Mouse (Mus musculus): ENCODE measurements around the gene Cfap52. TPM values are rescaled to one million over a fixed set of nuclear protein-coding genes. Genes with fewer than 3 reads are reported as not detected.

Cfap52 gene
- polyA plus RNA-seq, 1 experiment, result 76.9 TPM

- H3K4me3 ChIP-seq (ENCODE audit: control insufficient read depth, low read depth, low read length), result peak within 1 kb of the TSS; percentile 97
- peak within 1 kb of the TSS; percentile 51; the same call in 1 of the 2 replicates for H3K27ac ChIP-seq (ENCODE audit: control insufficient read depth, insufficient read depth, low read depth, low read length)
- TF ChIP-seq POLR2A (IDR thresholded peaks at IDR 0.05; ENCODE audit: control insufficient read depth, low read depth, low read length) (peak; percentile 42; the same call in 1 of the 2 replicates), CTCF (IDR thresholded peaks at IDR 0.05; ENCODE audit: control insufficient read depth, insufficient read depth, insufficient replicate concordance, low read depth, low read length) (no peak)
- no peaks in the 10 kb centered on the region for H3K27me3 ChIP-seq (ENCODE audit: control insufficient read depth, insufficient read depth, low read length)
- no peaks in the 10 kb centered on the region for H3K36me3 ChIP-seq (ENCODE audit: control insufficient read depth, insufficient read depth, low read length)
- peaks cover 6% of the 10 kb centered on the region for H3K4me1 ChIP-seq (ENCODE audit: control insufficient read depth, insufficient read depth, low read length)
Observed at GRCm38 (mm10) chr11:67965905-67966878, 741 bp upstream of the Cfap52 start, which contains the start of gene Stx8. Gene Stx8 (plus strand): TSS chr11:67966193.

DNA sequence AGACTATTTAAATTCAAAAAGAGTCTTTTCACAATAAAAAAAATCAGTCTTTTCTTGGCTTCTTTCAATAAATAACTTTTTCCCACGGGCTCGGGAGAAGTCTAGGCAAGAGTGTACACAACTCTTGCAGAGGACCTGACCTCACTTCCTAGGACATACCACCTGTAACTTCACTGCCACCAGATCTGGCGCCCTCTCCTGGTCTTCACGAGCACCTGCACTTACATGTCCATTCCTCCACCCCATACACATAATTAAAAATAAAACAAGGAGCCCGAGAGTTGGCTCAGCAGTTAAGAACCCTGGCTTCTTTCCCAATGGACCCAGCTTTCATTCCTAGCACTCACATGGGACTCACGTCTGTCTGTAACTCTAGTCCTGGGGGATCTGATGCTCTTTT, 1.3 kb downstream of the Cfap52 start:
- TF ChIP-seq POLR2A (IDR thresholded peaks at IDR 0.05; ENCODE audit: control insufficient read depth, low read depth, low read length), result no peak
- TF ChIP-seq CTCF (IDR thresholded peaks at IDR 0.05; ENCODE audit: control insufficient read depth, insufficient read depth, insufficient replicate concordance, low read depth, low read length), result peak; percentile 79; the same call in 1 of the 2 replicates
- no peak overlapping the region for H3K27ac ChIP-seq (ENCODE audit: control insufficient read depth, insufficient read depth, low read depth, low read length)

GRCm38 (mm10) chr11:67954413-67954812, 11.0 kb downstream of the Cfap52 start:
- Histone ChIP-seq H3K36me3 (ENCODE audit: control insufficient read depth, insufficient read depth, low read length) (no peaks in the 10 kb centered on the region), H3K4me1 (ENCODE audit: control insufficient read depth, insufficient read depth, low read length) (0 out of 2 replicates have a peak, but pooled peaks cover 2% of the 10 kb centered on the region), H3K27ac (ENCODE audit: control insufficient read depth, insufficient read depth, low read depth, low read length) (no peak overlapping the region), H3K4me3 (ENCODE audit: control insufficient read depth, low read depth, low read length) (no peak overlapping the region), H3K27me3 (ENCODE audit: control insufficient read depth, insufficient read depth, low read length) (no peaks in the 10 kb centered on the region)
- no peak for TF ChIP-seq CTCF (IDR thresholded peaks at IDR 0.05; ENCODE audit: control insufficient read depth, insufficient read depth, insufficient replicate concordance, low read depth, low read length)
- no peak for TF ChIP-seq POLR2A (IDR thresholded peaks at IDR 0.05; ENCODE audit: control insufficient read depth, low read depth, low read length)

More for the DNA sequence above, 1.3 kb downstream of the Cfap52 start:
- Histone ChIP-seq H3K4me1 (ENCODE audit: control insufficient read depth, insufficient read depth, low read length) (peaks cover 6% of the 10 kb centered on the region), H3K27me3 (ENCODE audit: control insufficient read depth, insufficient read depth, low read length) (no peaks in the 10 kb centered on the region), H3K36me3 (ENCODE audit: control insufficient read depth, insufficient read depth, low read length) (no peaks in the 10 kb centered on the region), H3K4me3 (ENCODE audit: control insufficient read depth, low read depth, low read length) (peak overlapping the region; percentile 97)

DNA sequence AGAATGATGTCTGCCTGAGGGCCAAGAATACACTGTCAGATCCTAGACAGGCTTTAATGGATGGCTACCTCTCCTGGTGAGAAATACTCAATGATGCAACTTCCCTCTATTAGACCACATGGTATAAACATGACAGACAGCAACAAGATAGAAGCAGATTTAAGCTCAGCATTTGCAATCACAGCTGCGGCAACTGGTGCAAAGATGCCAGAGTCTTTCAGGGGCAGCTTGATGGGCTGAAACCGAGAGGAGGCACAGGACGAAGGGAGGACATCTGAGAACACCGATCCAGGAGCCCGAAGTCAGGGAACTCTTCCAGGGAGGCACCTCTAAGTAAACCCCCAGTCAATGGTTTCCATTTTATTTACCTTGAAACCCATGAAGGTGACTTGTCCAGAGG, 11.8 kb downstream of the Cfap52 start:
- Histone ChIP-seq H3K36me3 (ENCODE audit: control insufficient read depth, insufficient read depth, low read length) (no peaks in the 10 kb centered on the region), H3K4me1 (ENCODE audit: control insufficient read depth, insufficient read depth, low read length) (0 out of 2 replicates have a peak, but pooled peaks cover 2% of the 10 kb centered on the region), H3K27ac (ENCODE audit: control insufficient read depth, insufficient read depth, low read depth, low read length) (no peak overlapping the region), H3K27me3 (ENCODE audit: control insufficient read depth, insufficient read depth, low read length) (no peaks in the 10 kb centered on the region), H3K4me3 (ENCODE audit: control insufficient read depth, low read depth, low read length) (no peak overlapping the region)
- TF ChIP-seq CTCF (IDR thresholded peaks at IDR 0.05; ENCODE audit: control insufficient read depth, insufficient read depth, insufficient replicate concordance, low read depth, low read length) (no peak), POLR2A (IDR thresholded peaks at IDR 0.05; ENCODE audit: control insufficient read depth, low read depth, low read length) (no peak)

- no peak overlapping the region for H3K27ac ChIP-seq (ENCODE audit: control insufficient read depth, insufficient read depth, low read depth, low read length)
- H3K27me3 ChIP-seq (ENCODE audit: control insufficient read depth, insufficient read depth, low read length), result no peaks in the 10 kb centered on the region
- TF ChIP-seq POLR2A (IDR thresholded peaks at IDR 0.05; ENCODE audit: control insufficient read depth, low read depth, low read length), result no peak
- no peak for TF ChIP-seq CTCF (IDR thresholded peaks at IDR 0.05; ENCODE audit: control insufficient read depth, insufficient read depth, insufficient replicate concordance, low read depth, low read length)
- no peak overlapping the region for H3K4me3 ChIP-seq (ENCODE audit: control insufficient read depth, low read depth, low read length)
- H3K36me3 ChIP-seq (ENCODE audit: control insufficient read depth, insufficient read depth, low read length), result no peaks in the 10 kb centered on the region
- H3K4me1 ChIP-seq (ENCODE audit: control insufficient read depth, insufficient read depth, low read length), result no peaks in the 10 kb centered on the region
Observed at GRCm38 (mm10) chr11:67949475-67949874, 16.0 kb downstream of the Cfap52 start.

GRCm38 (mm10) chr11:67948229-67948628, 17.2 kb downstream of the Cfap52 start:
- Histone ChIP-seq H3K4me3 (ENCODE audit: control insufficient read depth, low read depth, low read length) (no peak overlapping the region), H3K36me3 (ENCODE audit: control insufficient read depth, insufficient read depth, low read length) (no peaks in the 10 kb centered on the region), H3K4me1 (ENCODE audit: control insufficient read depth, insufficient read depth, low read length) (no peaks in the 10 kb centered on the region), H3K27ac (ENCODE audit: control insufficient read depth, insufficient read depth, low read depth, low read length) (no peak overlapping the region), H3K27me3 (ENCODE audit: control insufficient read depth, insufficient read depth, low read length) (no peaks in the 10 kb centered on the region)
- no peak for TF ChIP-seq CTCF (IDR thresholded peaks at IDR 0.05; ENCODE audit: control insufficient read depth, insufficient read depth, insufficient replicate concordance, low read depth, low read length)
- no peak for TF ChIP-seq POLR2A (IDR thresholded peaks at IDR 0.05; ENCODE audit: control insufficient read depth, low read depth, low read length)

DNA sequence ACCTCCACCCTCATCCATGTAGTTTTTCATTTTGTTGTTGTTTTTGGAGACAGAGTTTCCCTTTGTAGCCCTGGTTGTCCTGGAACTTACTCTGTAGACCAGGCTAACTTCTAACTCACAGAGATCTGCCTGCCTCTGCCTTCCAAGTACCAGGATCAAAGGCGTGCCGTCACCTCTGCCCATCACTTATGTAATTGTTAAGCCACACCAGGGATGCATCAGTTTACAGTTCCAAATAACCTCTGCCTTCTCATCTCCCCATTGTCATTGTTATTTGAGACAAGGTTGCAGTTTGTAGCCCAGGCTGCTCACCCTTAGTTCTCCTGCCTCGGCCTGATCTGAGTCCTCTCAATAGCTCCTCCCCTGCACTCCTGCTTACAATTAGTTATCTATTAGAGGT, 33.3 kb downstream of the Cfap52 start:
- Histone ChIP-seq H3K4me1 (ENCODE audit: control insufficient read depth, insufficient read depth, low read length) (no peaks in the 10 kb centered on the region), H3K4me3 (ENCODE audit: control insufficient read depth, low read depth, low read length) (no peak overlapping the region), H3K36me3 (ENCODE audit: control insufficient read depth, insufficient read depth, low read length) (no peaks in the 10 kb centered on the region), H3K27me3 (ENCODE audit: control insufficient read depth, insufficient read depth, low read length) (no peaks in the 10 kb centered on the region), H3K27ac (ENCODE audit: control insufficient read depth, insufficient read depth, low read depth, low read length) (no peak overlapping the region)
- TF ChIP-seq CTCF (IDR thresholded peaks at IDR 0.05; ENCODE audit: control insufficient read depth, insufficient read depth, insufficient replicate concordance, low read depth, low read length) (no peak), POLR2A (IDR thresholded peaks at IDR 0.05; ENCODE audit: control insufficient read depth, low read depth, low read length) (no peak)

Measured in testis, adult 2 months (tissue).